Mouse (Mus musculus) testis, adult 2 months (tissue): ENCODE results near the gene Zdhhc9. TPM values are rescaled to one million over a fixed set of nuclear protein-coding genes. Genes with fewer than 3 reads are reported as not detected.

Source experiments
- H3K27ac ChIP-seq: fragments of 200-500 bp; 2 replicates; pipeline ENCODE4 v1.5.1; 2012; ENCODE audit warnings: low read depth, low read length; ENCODE audit not compliant: control insufficient read depth, insufficient read depth
- H3K27me3 ChIP-seq: fragments of 200-500 bp; 2 replicates; pipeline ENCODE4 v1.6.1; 2012; ENCODE audit warnings: mild to moderate bottlenecking, low read length, moderate library complexity; ENCODE audit not compliant: control insufficient read depth, insufficient read depth
- H3K36me3 ChIP-seq: fragments of 200-500 bp; 2 replicates; pipeline ENCODE4 v1.6.1; 2012; ENCODE audit warnings: mild to moderate bottlenecking, low read length; ENCODE audit not compliant: control insufficient read depth, insufficient read depth
- H3K4me1 ChIP-seq: fragments of 200-500 bp; 2 replicates; pipeline ENCODE4 v1.6.1; 2012; ENCODE audit warnings: low read length; ENCODE audit not compliant: control insufficient read depth, insufficient read depth
- H3K4me3 ChIP-seq: fragments of 200-500 bp; 2 replicates; pipeline ENCODE4 v1.5.1; 2012; ENCODE audit warnings: low read depth, mild to moderate bottlenecking, low read length, moderate library complexity, mixed read lengths; ENCODE audit not compliant: control insufficient read depth
- CTCF ChIP-seq: fragments of 200-500 bp; IDR thresholded peaks from 2 replicates; pipeline ENCODE4 v1.5.1; 2012; ENCODE audit warnings: low read depth, mild to moderate bottlenecking, inconsistent platforms, low read length, moderate library complexity; ENCODE audit not compliant: control insufficient read depth, insufficient read depth, insufficient replicate concordance
- POLR2A ChIP-seq: fragments of 200-500 bp; IDR thresholded peaks from 2 replicates; pipeline ENCODE4 v1.6.1; 2012; ENCODE audit warnings: low read depth, mild to moderate bottlenecking, inconsistent platforms, low read length, moderate library complexity; ENCODE audit not compliant: control insufficient read depth
- polyA plus RNA-seq: library from polyadenylated mRNA; depleted of rRNA; stranded (reverse); fragments of >200 nt; gene quantifications from 2 replicates; pipeline ENCODE4 v1.2.3, GENCODE M21; 2012

Gene Zdhhc9
- polyA plus RNA-seq, 1 experiment: 12.9 TPM

DNA sequence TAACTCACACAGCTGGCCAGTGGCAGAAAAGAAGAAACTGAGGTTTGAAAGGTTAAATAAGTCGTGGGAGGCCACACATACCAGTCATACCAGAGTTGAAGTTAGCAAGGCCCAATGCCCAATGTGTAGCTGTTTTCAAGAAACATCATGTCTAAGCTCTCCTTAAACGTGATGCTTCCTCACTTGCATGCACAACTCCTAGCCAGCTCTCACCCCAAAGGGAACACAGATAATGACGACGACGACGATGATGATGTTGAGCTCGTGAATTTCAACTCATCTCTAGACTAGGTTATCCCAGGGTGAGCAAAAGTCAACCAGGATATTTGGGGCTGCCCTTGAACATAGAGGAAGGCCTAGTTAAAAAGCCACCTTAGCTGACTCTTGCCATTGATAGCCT, 56.6 kb downstream of the Zdhhc9 start:
- H3K4me1 ChIP-seq: no peaks in the 10 kb centered on the region
- H3K36me3 ChIP-seq: no peaks in the 10 kb centered on the region
- TF ChIP-seq POLR2A (no peak), CTCF (no peak)
- no peak overlapping the region for H3K27ac ChIP-seq
- no peak overlapping the region for H3K4me3 ChIP-seq
- H3K27me3 ChIP-seq: no peaks in the 10 kb centered on the region

DNA sequence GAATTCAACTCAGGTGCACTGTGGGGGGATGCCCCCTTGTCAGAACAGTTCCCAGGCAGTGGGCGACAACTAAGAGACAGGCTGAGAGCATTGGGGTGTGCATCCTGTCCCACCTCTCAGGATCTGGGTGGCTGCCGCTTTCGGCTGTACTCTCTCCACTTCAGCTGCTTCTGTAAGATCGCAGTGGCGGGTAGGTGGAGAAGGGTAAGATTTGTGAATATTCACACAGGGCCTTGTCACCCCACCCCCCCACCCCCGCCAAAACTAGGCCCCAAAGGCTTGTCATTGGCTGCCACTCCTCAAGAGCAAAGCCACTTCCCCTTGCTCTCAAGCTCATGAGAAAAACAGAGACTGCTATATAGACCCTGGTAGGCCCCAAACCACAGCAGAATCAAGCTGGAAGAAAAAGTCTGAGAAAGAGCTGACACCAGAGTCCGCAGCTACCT, 60.9 kb downstream of the Zdhhc9 start:
- Histone ChIP-seq H3K4me3 (no peak overlapping the region), H3K4me1 (peaks cover 2% of the 10 kb centered on the region; the same call in 1 of the 2 replicates), H3K36me3 (no peaks in the 10 kb centered on the region), H3K27ac (no peak overlapping the region), H3K27me3 (no peaks in the 10 kb centered on the region)
- no peak for TF ChIP-seq POLR2A
- TF ChIP-seq CTCF: no peak

DNA sequence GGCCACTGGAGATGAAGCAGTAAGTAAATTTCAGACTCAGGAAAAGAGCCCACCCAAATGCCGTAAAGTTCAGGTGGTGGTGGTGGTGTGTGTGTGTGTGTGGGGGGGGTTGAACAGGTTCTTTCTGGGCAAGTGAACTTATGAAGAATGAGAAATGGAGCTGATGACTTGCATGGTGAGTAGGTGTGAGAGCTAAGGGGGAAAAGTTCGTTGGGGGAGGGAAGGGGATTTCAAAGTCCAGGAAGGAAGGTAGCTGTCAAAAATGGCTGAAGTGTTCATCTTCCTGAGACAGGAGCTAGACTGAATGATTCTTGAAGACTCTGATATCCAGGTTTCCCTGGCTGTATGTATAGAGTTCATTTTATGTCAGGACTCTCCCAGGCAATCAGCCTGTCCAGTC, 61.5 kb downstream of the Zdhhc9 start:
- peaks cover 2% of the 10 kb centered on the region; the same call in 1 of the 2 replicates for H3K4me1 ChIP-seq
- H3K27me3 ChIP-seq: no peaks in the 10 kb centered on the region
- H3K36me3 ChIP-seq: no peaks in the 10 kb centered on the region
- H3K4me3 ChIP-seq: no peak overlapping the region
- H3K27ac ChIP-seq: no peak overlapping the region
- TF ChIP-seq POLR2A (no peak), CTCF (no peak)

DNA sequence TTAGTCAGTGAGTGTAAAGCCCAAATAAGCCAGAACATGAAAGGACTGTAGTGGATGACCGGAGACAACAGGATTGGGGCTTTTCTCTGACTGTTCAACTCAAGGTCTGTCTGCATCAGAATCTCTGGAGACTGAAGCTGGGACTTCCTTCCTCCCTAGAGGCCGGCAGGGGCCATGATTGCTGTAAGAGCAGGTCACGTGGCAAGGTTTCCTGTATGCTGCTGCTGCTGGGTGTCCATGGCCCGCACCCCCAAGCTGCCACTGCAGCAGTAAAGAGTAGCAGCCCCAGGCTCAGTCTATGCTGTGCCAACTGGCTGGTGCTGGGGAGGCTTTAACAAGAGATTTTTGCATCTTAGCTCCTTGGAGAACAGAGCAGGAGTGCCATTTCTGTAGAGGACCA, 62.4 kb downstream of the Zdhhc9 start, which contains the start of gene Sash3:
TSS of gene Sash3 (plus strand) at position 175 of the 400 bp plus-strand sequence.
- Histone ChIP-seq H3K4me1 (peaks cover 2% of the 10 kb centered on the region; the same call in 1 of the 2 replicates), H3K27ac (no peak within 1 kb of the TSS), H3K4me3 (no peak within 1 kb of the TSS), H3K27me3 (no peaks in the 10 kb centered on the region), H3K36me3 (no peaks in the 10 kb centered on the region)
- TF ChIP-seq CTCF (no peak), POLR2A (no peak)

DNA sequence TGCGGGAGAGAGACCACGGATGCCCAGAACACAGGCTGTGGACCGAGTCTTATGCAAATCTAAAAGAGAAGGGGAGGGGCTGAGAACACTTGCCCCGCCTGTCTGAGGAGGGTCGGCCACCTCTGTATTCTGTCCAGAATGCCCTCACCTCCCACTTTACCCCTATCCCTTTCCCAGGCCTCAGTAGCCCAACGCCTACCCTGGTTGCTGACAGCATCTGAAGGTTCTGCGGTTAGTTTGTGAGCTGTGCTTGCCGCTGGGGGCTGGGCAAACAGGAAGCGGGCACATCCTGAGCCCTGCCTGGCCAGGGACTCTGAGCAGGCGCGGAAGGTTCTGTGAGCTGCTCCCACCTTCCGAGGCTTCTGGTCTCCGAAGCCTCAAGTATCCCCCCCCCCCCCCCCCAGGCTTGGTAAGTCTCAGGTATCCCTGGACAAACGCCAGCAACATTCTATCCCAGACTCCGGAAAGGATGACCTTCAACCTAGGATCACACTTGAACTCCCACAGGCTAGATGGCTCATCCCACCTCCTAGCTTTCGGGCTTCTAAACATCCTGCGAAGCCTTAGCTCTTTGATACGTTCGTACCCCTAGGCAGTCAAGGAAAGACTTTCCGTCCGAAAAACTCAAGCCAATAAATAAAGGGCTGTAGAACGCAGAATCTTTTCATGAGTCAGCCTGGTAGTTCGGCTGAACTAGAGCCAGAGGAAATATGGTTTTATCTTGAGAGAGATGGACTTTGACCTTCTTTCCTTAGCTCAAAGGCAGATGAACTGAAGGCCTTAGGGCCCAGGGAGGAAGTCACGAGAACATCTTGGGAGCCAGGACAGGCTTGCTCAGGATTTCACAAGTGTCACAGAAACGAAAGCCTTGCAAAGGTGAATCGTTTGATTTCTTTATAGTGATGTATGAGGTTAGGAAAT, 65.0 kb downstream of the Zdhhc9 start:
- Histone ChIP-seq H3K4me1 (peaks cover 2% of the 10 kb centered on the region; the same call in 1 of the 2 replicates), H3K4me3 (peak overlapping the region; percentile 35), H3K36me3 (no peaks in the 10 kb centered on the region), H3K27ac (no peak overlapping the region), H3K27me3 (no peaks in the 10 kb centered on the region)
- TF ChIP-seq POLR2A (no peak), CTCF (no peak)

DNA sequence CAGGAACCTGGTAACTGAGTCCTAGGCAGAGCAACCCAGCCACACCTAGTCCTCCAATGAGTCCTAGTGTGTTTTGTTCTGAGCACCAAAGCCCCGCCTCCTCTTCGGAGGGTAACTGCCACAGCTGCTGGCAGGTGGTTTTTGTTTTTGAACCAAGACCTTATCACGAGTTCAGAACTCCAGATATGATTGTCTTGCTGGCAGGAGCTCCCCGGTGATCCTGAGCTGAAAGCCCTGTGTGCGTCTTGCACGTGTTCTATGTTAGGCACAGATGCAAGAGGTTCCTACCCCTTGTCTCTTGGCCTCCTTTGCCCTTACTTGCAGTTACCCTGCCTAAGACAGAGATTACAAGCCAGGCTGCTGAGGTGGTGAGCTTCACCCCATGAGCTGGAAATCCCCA, 67.2 kb downstream of the Zdhhc9 start:
- Histone ChIP-seq H3K27ac (no peak overlapping the region), H3K4me3 (no peak overlapping the region), H3K4me1 (peaks cover 2% of the 10 kb centered on the region), H3K27me3 (no peaks in the 10 kb centered on the region), H3K36me3 (no peaks in the 10 kb centered on the region)
- TF ChIP-seq POLR2A: no peak
- no peak for TF ChIP-seq CTCF

DNA sequence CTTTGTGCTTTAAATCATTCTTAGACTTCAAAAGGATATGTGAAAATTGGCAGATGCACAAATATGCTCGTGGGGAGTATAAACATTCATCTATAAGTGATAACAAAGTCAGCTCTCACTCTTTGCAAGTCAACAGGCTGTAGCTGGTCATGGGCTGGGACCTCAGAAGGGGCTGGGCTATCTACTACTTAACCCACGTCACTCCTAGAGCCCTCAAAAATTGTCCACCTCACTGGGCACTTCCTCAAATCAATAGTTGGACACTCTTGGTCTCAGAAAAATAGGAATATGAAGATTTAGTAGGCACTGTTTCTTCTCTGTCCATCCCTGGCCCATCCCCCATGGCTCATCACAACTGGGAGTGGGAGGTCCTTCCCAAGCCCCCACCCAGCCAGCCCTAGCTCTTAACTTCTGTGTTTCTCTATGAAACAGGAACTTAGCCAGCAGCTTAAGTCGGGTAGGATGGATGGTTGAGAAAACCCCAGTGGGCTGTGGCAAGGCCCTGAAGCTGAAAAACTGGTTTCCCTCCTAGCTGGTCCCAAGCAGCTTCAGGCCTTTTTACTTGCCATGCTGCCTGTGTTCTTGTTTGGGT, 68.3 kb downstream of the Zdhhc9 start:
- Histone ChIP-seq H3K4me3 (no peak overlapping the region), H3K36me3 (no peaks in the 10 kb centered on the region), H3K27ac (no peak overlapping the region), H3K27me3 (no peaks in the 10 kb centered on the region), H3K4me1 (peaks cover 2% of the 10 kb centered on the region)
- TF ChIP-seq POLR2A (no peak), CTCF (no peak)
